Mouse (Mus musculus): Measurements from ENCODE around the gene 1700013F07Rik.
"Not testable (repeated sequence)": the region's sequence is repeated elsewhere in the genome, so short reads cannot be mapped to it uniquely, and the experiment has no call there.

Gene 1700013F07Rik

GRCm38 (mm10) chr3:108533951-108534350 is at the start of gene 1700013F07Rik:
TSS of gene 1700013F07Rik (plus strand) at chr3:108534150.
- DNase-seq (ENCODE audit: extremely low spot score) = no peak

- no peak for DNase-seq (ENCODE audit: extremely low spot score)
Measured at GRCm38 (mm10) chr3:108484749-108485148, 49.2 kb upstream of the 1700013F07Rik start.

- no peak for DNase-seq (ENCODE audit: extremely low spot score)
Measured at GRCm38 (mm10) chr3:108489968-108490367, 44.0 kb upstream of the 1700013F07Rik start.

- DNase-seq (ENCODE audit: extremely low spot score) = no peak
Measured at GRCm38 (mm10) chr3:108494861-108495474, 39.0 kb upstream of the 1700013F07Rik start.

- no peak for DNase-seq (ENCODE audit: extremely low spot score)
Measured at GRCm38 (mm10) chr3:108495486-108495885, 38.5 kb upstream of the 1700013F07Rik start.

GRCm38 (mm10) chr3:108497602-108498001 is 36.3 kb upstream of the 1700013F07Rik start:
- DNase-seq (ENCODE audit: extremely low spot score) = no peak

GRCm38 (mm10) chr3:108499826-108500225 is 34.1 kb upstream of the 1700013F07Rik start:
- no peak for DNase-seq (ENCODE audit: extremely low spot score)

GRCm38 (mm10) chr3:108501411-108501810 is 32.5 kb upstream of the 1700013F07Rik start:
- DNase-seq (ENCODE audit: extremely low spot score) = not testable (repeated sequence)

GRCm38 (mm10) chr3:108503908-108504307 is 30.0 kb upstream of the 1700013F07Rik start:
- no peak for DNase-seq (ENCODE audit: extremely low spot score)

- no peak for DNase-seq (ENCODE audit: extremely low spot score)
Measured at GRCm38 (mm10) chr3:108508745-108509474, 25.0 kb upstream of the 1700013F07Rik start.

- no peak for DNase-seq (ENCODE audit: extremely low spot score)
Measured at GRCm38 (mm10) chr3:108510156-108510555, 23.8 kb upstream of the 1700013F07Rik start.

GRCm38 (mm10) chr3:108510716-108511483 is 23.1 kb upstream of the 1700013F07Rik start:
- no peak for DNase-seq (ENCODE audit: extremely low spot score)

GRCm38 (mm10) chr3:108513465-108513864 is 20.5 kb upstream of the 1700013F07Rik start:
- DNase-seq (ENCODE audit: extremely low spot score) = no peak

- DNase-seq (ENCODE audit: extremely low spot score) = no peak
Measured at GRCm38 (mm10) chr3:108518276-108518675, 15.7 kb upstream of the 1700013F07Rik start.

- DNase-seq (ENCODE audit: extremely low spot score) = no peak
Measured at GRCm38 (mm10) chr3:108523415-108523814, 10.5 kb upstream of the 1700013F07Rik start.

- no peak for DNase-seq (ENCODE audit: extremely low spot score)
Measured at GRCm38 (mm10) chr3:108528489-108528888, 5.5 kb upstream of the 1700013F07Rik start.

GRCm38 (mm10) chr3:108533114-108533885 is 650 bp upstream of the 1700013F07Rik start:
- DNase-seq (ENCODE audit: extremely low spot score) = no peak

GRCm38 (mm10) chr3:108535896-108536516 is 2.1 kb downstream of the 1700013F07Rik start:
- no peak for DNase-seq (ENCODE audit: extremely low spot score)

GRCm38 (mm10) chr3:108536517-108537260 is 2.7 kb downstream of the 1700013F07Rik start, which contains the start of gene 5330417C22Rik:
TSS of gene 5330417C22Rik (minus strand) at chr3:108536536.
- DNase-seq (ENCODE audit: extremely low spot score) = peak; percentile 39

GRCm38 (mm10) chr3:108537303-108537702 is 3.4 kb downstream of the 1700013F07Rik start:
- peak; percentile 75 for DNase-seq (ENCODE audit: extremely low spot score)

Measured in embryo, embryonic 9.5 days (tissue).